Mouse (Mus musculus): ENCODE data around the gene Itga3.
"Not testable (repeated sequence)": the region's sequence is repeated elsewhere in the genome, so short reads cannot be mapped to it uniquely, and the experiment has no call there.

DNA sequence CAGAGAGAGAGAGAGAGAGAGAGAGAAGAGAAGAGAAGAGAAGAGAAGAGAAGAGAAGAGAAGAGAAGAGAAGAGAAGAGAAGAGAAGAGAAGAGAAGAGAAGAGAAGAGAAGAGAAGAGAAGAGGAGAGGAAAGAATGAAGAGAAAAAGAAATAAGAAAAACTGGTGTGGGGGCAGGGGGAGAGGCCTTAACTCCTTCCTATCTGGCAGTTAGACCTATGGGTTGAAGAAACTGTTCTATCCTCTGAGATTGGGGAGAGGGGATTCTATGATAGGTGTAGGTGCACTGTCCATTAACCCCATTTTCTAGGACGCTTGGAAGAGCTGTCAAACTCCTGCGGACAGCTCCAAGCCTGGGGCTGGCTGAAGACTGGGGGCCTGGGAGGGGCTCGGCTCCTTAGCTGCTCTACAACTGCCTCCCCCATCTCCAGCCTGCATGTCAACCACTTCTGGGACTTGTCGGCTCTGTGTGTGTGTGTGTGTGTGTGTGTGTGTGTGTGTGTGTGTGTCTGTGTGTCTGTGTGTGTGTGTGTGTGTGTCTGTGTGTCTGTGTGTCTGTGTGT, 65.7 kb downstream of the Itga3 start:
- TF ChIP-seq MYOD1 (IDR thresholded peaks at IDR 0.05; ENCODE audit: control insufficient read depth, insufficient read length, low read depth); CTCF (IDR thresholded peaks at IDR 0.05; ENCODE audit: control insufficient read depth, insufficient read depth, insufficient read length); FOSL1 (IDR thresholded peaks at IDR 0.05; ENCODE audit: insufficient read depth, low read length, poor library complexity, severe bottlenecking); USF1 (IDR thresholded peaks at IDR 0.05; ENCODE audit: low read depth); MYOG (IDR thresholded peaks at IDR 0.05; ENCODE audit: control insufficient read depth, extremely low read depth, insufficient read length); MAX (IDR thresholded peaks at IDR 0.05): not testable (repeated sequence)
